Mouse (Mus musculus): ENCODE measurements around the gene Usp28.

DNA sequence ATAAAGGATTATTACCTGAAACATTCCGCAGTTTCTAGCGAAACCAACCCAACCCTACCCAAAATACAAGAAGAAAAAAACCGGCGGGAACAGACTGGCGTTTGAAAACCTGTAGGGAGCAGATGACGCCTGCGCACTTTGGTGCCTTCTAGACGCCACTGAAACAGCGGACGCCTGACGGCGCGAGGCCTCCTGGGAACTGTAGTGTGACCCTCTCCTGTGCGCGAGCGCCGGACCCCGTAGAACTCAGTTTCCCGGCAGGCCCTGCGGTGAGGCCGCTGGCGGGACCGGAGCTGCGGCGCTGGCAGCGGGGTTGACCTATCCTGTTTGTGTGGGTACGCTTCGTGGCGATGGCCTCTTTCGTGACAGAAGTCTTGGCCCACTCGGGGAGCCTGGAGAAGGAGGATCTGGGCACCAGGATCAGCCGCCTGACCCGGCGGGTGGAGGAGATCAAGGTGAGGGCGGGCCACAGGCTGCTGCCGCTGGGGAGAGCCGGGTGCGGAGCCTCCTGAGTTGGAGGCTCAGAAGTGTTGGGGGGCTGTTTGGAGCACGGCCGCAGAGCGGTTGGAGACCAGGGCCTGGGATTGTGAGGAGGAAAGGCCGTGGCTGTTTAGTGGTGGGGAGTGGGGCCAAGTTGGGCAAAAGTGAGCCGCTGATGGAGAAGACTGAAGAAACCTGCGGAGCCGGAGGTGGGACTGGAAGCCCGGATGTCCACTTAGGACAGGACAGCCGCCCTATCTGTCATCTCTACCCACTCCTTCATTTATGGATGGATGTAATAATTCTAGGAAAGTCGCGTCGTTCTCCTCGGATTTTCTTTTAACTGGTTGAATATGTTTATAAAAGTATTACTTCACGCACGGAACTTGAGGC is 70.4 kb downstream of the Usp28 start, which contains the start of gene Zw10:
- TF ChIP-seq CTCF (IDR thresholded peaks at IDR 0.05; ENCODE audit: extremely low read depth, insufficient read depth, low read length) (no peak), POLR2A (IDR thresholded peaks at IDR 0.05; ENCODE audit: extremely low read depth, insufficient read depth, low read length) (peak; percentile 84)
